Mouse (Mus musculus) testis, adult 2 months (tissue): ENCODE results near the gene Fnbp1.

ENCODE experiments used
- CTCF ChIP-seq: fragments of 200-500 bp; IDR thresholded peaks from 2 replicates; pipeline ENCODE4 v1.5.1; 2012; ENCODE audit warnings: low read depth, mild to moderate bottlenecking, inconsistent platforms, low read length, moderate library complexity; ENCODE audit not compliant: control insufficient read depth, insufficient read depth, insufficient replicate concordance
- POLR2A ChIP-seq: fragments of 200-500 bp; IDR thresholded peaks from 2 replicates; pipeline ENCODE4 v1.6.1; 2012; ENCODE audit warnings: low read depth, mild to moderate bottlenecking, inconsistent platforms, low read length, moderate library complexity; ENCODE audit not compliant: control insufficient read depth

DNA sequence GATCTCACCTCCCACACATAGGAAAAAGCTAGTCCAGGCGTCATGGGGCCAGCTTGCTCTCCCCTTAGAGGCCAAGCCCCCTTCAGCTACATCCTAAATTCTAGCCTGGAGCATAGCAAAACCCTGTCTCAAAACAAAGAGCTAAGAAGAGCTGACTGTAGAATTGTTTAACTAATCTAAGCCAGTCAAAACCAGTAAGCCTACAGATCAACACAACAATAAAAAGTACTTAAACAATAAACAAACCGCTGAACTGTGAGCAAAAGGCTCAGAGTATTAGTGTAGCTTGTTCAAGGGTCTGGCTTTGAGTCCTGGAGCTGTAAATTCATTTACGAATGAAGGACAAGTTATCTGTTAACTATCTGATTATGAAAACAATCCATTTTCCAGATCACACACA lies 50.6 kb downstream of the Fnbp1 start:
- no peak for TF ChIP-seq CTCF
- no peak for TF ChIP-seq POLR2A
